Mouse (Mus musculus) kidney, embryonic 15.5 days (tissue): ENCODE data around the gene Qrich1. TPM values are rescaled to one million over a fixed set of nuclear protein-coding genes. Genes with fewer than 3 reads are reported as not detected.

Source experiments
- ATAC-seq: fragments of 200-750 bp; cut with Nextera tagmentation; replicated peaks from 2 replicates; pipeline ENCODE4 v1.8.0; 2017; ENCODE audit warnings: moderate TSS enrichment; ENCODE audit not compliant: low FRiP score
- H3K27ac ChIP-seq: fragments of 300-500 bp; sonication (generic); 2 replicates; pipeline ENCODE4 v1.5.1; 2015; ENCODE audit warnings: mild to moderate bottlenecking, inconsistent platforms
- H3K27me3 ChIP-seq: fragments of 300-500 bp; sonication (generic); 2 replicates; pipeline ENCODE4 v1.6.1; 2015; ENCODE audit warnings: inconsistent platforms
- H3K36me3 ChIP-seq: fragments of 300-500 bp; sonication (generic); 2 replicates; pipeline ENCODE4 v1.6.1; 2015; ENCODE audit warnings: inconsistent platforms
- H3K4me1 ChIP-seq: fragments of 300-500 bp; sonication (generic); 2 replicates; pipeline ENCODE4 v1.6.1; 2015; ENCODE audit warnings: inconsistent platforms
- H3K4me2 ChIP-seq: fragments of 300-500 bp; sonication (generic); 2 replicates; pipeline ENCODE4 v1.6.1; 2015; ENCODE audit warnings: moderate library complexity, mild to moderate bottlenecking, inconsistent platforms
- H3K4me3 ChIP-seq: fragments of 300-500 bp; sonication (generic); replicated peaks from 2 replicates; pipeline ENCODE4 v1.5.1; 2015; ENCODE audit warnings: mild to moderate bottlenecking, inconsistent platforms
- H3K9ac ChIP-seq: fragments of 300-500 bp; sonication (generic); 2 replicates; pipeline ENCODE4 v1.6.1; 2015; ENCODE audit warnings: mild to moderate bottlenecking, inconsistent platforms
- H3K9me3 ChIP-seq: fragments of 300-500 bp; sonication (generic); replicated peaks from 2 replicates; pipeline ENCODE4 v1.6.1; 2016; ENCODE audit warnings: inconsistent platforms
- WGBS: fragments of 180-500 bp; shearing (Covaris S2); methylation state at CpG from one replicate; pipeline ENCODE4 v1.1.7; 2015; ENCODE audit warnings: mixed read lengths; 5-methylcytosine and 5-hydroxymethylcytosine counted together
- polyA plus RNA-seq: library from polyadenylated mRNA; unstranded; fragments of >200 nt; fragmentation: Nextera tagmentation; extraction: Ambion mirVana; gene quantifications from 2 replicates; pipeline ENCODE4 v1.2.1, GENCODE M21; 2015

Qrich1 gene
- polyA plus RNA-seq: 122 and 125 TPM in 2 replicates

DNA sequence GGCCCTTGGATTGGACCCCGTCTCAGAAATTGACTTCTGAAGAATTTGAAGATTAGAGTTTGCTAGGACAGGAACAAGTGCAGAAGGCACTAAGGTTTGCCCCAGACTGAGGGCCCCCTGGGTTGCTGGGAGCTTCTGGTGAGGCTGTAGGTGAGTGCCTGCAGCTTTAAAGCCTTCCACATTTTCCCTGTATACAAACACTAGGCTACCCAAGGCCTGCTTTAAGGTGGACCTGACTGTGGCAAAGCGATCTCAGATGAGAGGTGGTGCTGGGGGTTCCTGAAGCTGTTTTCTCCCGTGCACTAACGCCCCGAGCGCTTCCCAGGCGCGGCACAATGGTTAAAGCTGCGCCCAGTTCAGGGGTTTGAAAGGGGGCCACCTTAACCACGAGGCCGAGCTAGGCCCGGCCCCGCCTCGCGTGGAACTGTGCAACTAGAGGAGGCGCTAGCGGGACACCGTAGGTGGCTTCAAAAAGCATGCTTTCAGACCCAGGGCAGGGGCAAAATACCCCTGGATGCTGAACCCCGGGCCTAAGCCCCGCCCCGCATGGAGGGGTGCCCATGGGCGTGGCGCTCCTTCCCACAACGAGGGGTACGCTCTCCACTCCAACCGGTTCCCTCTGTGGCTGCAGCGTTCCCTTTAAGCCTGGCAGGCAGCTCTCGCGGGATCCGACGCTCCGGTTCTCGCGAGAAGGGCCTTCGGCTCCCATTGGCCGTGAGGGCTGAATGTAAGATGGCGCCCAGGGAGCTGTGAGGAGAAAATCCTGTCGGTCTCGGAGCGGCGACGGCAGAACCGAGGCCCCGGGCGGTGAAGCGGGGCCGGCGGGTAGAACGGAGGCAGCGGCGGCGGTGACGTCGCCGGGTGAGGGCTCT lies at the start of gene Qrich1:
Qrich1 (plus strand) TSS at position 427 of the 872 bp plus-strand sequence.
- 1% methylated on average over 55 of the region's 55 CpGs for WGBS
- Histone ChIP-seq H3K36me3 (peaks cover 50% of the 10 kb centered on the region), H3K4me1 (peaks cover 24% of the 10 kb centered on the region), H3K27me3 (no peaks in the 10 kb centered on the region), H3K9ac (peak within 1 kb of the TSS; percentile 96), H3K9me3 (no peaks in the 10 kb centered on the region), H3K27ac (peak within 1 kb of the TSS; percentile 99), H3K4me2 (peak within 1 kb of the TSS; percentile 85), H3K4me3 (peak within 1 kb of the TSS; percentile 99)
- peak; percentile 95 for ATAC-seq

DNA sequence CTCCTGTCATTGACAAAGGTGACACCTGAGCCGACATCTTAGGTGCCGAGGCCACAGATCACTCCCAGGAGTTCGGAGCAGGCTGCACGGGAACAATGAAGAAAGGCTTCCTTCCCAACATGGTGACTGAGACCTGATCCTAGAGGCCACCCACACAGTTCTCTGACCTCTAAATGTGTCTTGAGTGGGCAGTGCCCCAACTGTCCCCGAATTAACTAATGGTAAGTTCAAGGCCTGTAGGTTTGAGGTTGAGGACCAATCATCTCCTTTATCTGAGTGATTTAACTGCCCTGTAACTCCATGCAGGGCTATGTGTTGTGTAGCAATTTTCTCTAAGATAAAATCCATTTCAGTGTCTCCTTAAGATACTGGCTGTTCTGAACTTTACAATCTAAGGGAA lies 47.2 kb upstream of the Qrich1 start:
- ATAC-seq: no peak
- H3K4me1 ChIP-seq: no peaks in the 10 kb centered on the region
- H3K27ac ChIP-seq: no peak overlapping the region
- 29% methylated on average over 5 of the region's 5 CpGs for WGBS
- H3K27me3 ChIP-seq: no peaks in the 10 kb centered on the region
- no peak overlapping the region for H3K4me3 ChIP-seq
- H3K9ac ChIP-seq: no peak overlapping the region
- peaks cover 32% of the 10 kb centered on the region for H3K36me3 ChIP-seq
- H3K9me3 ChIP-seq: no peaks in the 10 kb centered on the region
- H3K4me2 ChIP-seq: no peak overlapping the region

DNA sequence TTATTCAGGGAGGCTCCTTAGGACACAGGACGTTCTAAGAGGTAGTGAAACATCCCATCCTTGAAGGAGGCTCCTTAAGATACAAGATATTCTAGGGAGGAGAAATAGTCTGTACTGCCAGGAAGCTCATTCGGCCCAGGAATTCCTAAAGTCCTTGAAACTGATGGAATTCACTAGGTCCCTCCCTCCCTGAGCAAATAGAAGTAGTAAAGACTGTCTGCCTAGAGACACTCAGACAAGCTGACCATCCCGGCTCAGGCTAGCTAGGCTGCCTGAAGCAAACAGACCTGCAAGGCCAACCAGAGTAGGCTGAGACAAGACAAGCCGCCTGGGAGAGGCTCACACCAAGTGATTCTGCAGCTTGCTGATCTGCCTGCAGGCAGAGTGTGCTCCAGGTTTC lies 46.8 kb upstream of the Qrich1 start:
- Histone ChIP-seq H3K4me1 (no peaks in the 10 kb centered on the region), H3K4me3 (no peak overlapping the region), H3K27me3 (no peaks in the 10 kb centered on the region), H3K4me2 (no peak overlapping the region), H3K9me3 (no peaks in the 10 kb centered on the region), H3K36me3 (peaks cover 28% of the 10 kb centered on the region), H3K27ac (no peak overlapping the region), H3K9ac (no peak overlapping the region)
- no peak for ATAC-seq
- 51% methylated on average over 4 of the region's 4 CpGs for WGBS

DNA sequence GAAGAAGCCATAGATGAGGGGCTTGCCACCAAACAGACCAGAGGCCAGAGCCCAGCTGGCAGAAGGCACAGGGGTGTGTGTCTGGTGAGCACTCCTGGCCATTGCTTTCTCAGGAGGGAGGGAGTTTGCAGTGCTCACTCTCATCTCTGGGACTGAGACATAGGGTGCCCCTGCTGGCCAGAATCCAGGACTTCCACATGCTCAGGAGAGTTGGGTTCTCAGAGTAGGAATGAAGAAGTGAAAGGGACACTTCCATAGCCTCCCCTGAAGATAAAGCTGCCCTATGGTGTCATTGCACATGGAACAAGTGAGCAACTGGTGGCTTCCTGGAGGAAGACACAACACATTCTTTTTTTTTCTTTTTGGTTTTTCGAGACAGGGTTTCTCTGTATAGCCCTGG lies 42.1 kb upstream of the Qrich1 start:
- no peaks in the 10 kb centered on the region for H3K27me3 ChIP-seq
- H3K36me3 ChIP-seq: no peaks in the 10 kb centered on the region
- no peak overlapping the region for H3K4me2 ChIP-seq
- H3K4me3 ChIP-seq: no peak overlapping the region
- no peak overlapping the region for H3K9ac ChIP-seq
- 73% methylated on average over 1 of the region's 1 CpGs for WGBS
- ATAC-seq: no peak
- H3K9me3 ChIP-seq: no peaks in the 10 kb centered on the region
- H3K4me1 ChIP-seq: peaks cover 10% of the 10 kb centered on the region
- H3K27ac ChIP-seq: no peak overlapping the region

DNA sequence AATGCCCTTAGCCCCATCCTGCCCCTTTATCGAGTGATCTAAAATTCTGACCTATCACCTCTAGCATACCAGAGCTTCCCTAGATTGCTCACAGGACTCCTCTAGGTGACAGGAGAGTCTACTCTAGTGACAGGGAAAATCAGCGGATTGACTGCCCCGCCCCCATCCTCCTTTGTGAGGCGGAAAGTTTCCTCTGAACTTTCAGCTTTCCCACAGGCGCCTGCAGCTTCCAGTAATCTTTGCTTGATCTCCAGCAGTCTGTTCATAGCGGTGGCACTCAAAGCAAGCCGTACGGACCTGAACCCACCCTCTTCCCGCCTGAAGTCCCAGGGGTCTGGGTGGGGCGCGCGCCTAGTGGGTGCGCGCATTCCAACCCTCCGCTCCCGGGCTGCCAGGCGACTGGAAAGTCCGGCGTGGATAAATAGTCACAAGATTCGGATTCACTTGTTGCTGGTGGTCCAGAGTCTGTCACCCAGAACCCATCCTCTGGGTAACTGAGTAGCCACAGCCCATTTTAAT lies 37.9 kb upstream of the Qrich1 start:
- WGBS: under 1% methylated on average over 20 of the region's 20 CpGs
- ATAC-seq: peak; percentile 83

DNA sequence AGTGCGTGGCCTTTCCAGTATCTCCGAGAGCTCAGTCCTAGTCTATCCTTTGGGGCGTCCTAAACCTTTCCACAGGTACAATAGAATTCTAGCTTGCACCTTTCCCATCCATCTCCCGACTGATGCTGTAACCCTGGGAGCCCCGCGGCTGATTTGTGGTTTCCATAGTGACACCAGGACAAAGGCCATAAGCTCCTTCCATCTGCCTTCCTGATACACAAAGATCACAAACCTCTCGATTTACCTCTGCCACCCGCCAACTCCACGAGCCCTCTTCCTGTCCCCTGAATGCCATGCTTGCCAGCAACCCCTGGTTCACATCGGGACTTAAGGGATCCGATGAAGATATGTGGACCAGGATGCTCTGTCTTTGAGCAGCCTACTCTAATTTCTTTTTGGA lies 37.4 kb upstream of the Qrich1 start:
- H3K4me2 ChIP-seq: peak overlapping the region; percentile 69
- H3K9me3 ChIP-seq: no peaks in the 10 kb centered on the region
- no peaks in the 10 kb centered on the region for H3K27me3 ChIP-seq
- no peak overlapping the region for H3K9ac ChIP-seq
- 38% methylated on average over 11 of the region's 11 CpGs for WGBS
- peak; percentile 3; the same call in 1 of the 2 replicates for ATAC-seq
- peaks cover 35% of the 10 kb centered on the region for H3K36me3 ChIP-seq
- peaks cover 29% of the 10 kb centered on the region for H3K4me1 ChIP-seq
- H3K4me3 ChIP-seq: peak overlapping the region; percentile 60
- H3K27ac ChIP-seq: peak overlapping the region; percentile 93

More for the DNA sequence above, 37.9 kb upstream of the Qrich1 start:
- Histone ChIP-seq H3K27me3 (no peaks in the 10 kb centered on the region), H3K4me1 (peaks cover 29% of the 10 kb centered on the region), H3K36me3 (peaks cover 30% of the 10 kb centered on the region), H3K4me2 (peak overlapping the region; percentile 69), H3K4me3 (peak overlapping the region; percentile 43), H3K9me3 (no peaks in the 10 kb centered on the region), H3K27ac (peak overlapping the region; percentile 93), H3K9ac (peak overlapping the region; percentile 30; the same call in 1 of the 2 replicates)

DNA sequence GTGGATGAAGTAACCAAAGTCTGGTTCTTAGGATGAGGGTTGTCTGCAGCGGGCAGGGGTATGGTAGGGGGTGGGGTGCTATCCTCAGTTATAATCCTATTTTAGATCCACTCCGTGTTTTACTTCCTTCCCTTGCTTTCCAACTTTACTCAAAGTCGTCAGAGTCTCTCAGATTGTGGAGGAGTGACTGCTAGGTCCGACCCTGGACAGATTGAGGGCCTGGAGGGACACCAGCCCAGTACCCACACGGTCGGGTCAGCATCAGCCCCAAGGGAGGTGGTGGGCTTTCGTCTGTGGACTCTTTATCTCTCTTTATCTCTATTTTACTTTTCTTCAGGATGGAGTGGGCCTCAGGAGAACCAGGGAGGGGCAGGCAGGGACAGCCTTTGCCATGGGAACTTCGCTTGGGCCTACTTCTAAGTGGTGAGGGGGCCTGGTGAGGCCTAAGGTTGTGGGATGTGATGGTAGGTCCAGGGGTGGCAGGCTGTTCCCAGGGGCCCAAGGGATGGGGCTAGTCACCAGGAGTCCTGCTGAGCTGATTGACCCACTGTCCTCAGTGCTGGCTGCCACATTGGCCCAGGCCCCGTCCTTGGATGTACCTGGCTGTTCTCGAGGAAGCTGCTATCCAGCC lies 36.8 kb upstream of the Qrich1 start, which contains the start of gene Lamb2:
Lamb2 (plus strand) TSS at position 16 of the 631 bp plus-strand sequence.
- peak within 1 kb of the TSS; percentile 60 for H3K4me3 ChIP-seq
- peak within 1 kb of the TSS; percentile 55 for H3K9ac ChIP-seq
- H3K9me3 ChIP-seq: no peaks in the 10 kb centered on the region
- WGBS: 6% methylated on average over 10 of the region's 10 CpGs
- peak within 1 kb of the TSS; percentile 69 for H3K4me2 ChIP-seq
- H3K36me3 ChIP-seq: peaks cover 41% of the 10 kb centered on the region
- peaks cover 29% of the 10 kb centered on the region for H3K4me1 ChIP-seq
- no peaks in the 10 kb centered on the region for H3K27me3 ChIP-seq
- peak; percentile 70 for ATAC-seq
- peak within 1 kb of the TSS; percentile 93 for H3K27ac ChIP-seq

DNA sequence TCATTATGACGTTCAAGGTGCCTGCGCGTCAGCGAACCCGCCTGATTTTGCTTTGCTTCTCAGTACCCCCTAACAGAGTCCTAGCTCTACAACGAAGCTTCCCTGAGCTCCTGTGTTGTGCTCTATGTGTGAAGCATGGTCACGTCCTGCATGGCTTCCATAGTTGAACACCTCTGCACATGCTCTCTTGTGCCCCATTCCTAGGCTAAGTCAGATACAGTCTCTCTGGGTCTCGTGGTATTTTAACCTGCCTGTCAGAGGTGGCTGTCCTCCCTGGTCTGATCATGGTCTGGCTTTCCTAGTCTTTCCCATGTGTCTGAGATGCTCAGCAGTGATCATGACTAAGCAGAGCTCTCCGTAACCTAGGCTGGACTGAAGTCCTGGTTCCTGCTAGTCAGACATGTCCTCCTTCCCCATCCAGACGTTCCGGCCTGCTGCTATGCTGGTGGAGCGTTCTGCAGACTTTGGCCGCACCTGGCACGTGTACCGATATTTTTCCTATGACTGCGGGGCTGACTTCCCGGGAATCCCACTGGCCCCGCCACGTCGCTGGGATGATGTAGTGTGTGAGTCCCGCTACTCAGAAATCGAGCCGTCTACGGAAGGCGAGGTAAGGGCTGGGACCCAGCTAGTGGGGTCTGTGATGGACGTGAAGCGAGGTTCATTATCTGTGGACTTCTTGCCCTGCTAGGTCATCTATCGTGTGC lies 35.6 kb upstream of the Qrich1 start:
- no peak for ATAC-seq
- H3K27ac ChIP-seq: no peak overlapping the region
- peak overlapping the region; percentile 69 for H3K4me2 ChIP-seq
- 91% methylated on average over 28 of the region's 28 CpGs for WGBS
- H3K9ac ChIP-seq: 0 out of 2 replicates have a peak overlapping the region, but pooled peaks have one; percentile 55
- no peaks in the 10 kb centered on the region for H3K9me3 ChIP-seq
- no peaks in the 10 kb centered on the region for H3K27me3 ChIP-seq
- peaks cover 53% of the 10 kb centered on the region for H3K36me3 ChIP-seq
- H3K4me1 ChIP-seq: peaks cover 29% of the 10 kb centered on the region
- H3K4me3 ChIP-seq: peak overlapping the region; percentile 60

DNA sequence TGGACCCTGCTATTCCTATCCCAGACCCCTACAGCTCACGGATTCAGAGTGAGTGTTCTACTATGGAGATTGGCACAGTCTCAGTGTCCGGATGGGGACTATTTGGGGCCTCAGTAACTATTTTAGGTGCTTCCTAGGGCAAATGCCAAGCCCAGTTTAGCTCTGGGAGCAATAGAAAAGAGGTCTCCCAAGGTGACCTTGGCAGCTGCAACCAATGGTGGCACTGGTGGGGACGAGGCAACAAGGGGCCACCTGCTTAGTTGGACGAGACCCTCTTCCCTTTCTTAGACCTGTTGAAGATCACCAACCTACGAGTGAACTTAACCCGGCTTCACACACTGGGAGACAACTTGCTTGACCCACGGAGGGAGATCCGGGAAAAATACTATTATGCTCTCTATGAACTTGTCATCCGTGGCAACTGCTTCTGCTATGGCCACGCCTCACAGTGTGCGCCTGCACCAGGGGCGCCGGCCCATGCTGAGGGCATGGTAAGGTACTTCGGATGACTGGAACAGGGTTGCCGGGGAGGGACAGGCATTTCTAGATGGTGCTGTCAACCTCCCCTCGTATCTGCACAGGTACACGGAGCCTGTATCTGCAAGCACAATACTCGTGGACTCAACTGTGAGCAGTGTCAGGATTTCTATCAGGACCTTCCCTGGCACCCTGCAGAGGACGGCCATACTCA lies 34.9 kb upstream of the Qrich1 start:
- H3K4me3 ChIP-seq: no peak overlapping the region
- H3K27ac ChIP-seq: no peak overlapping the region
- H3K36me3 ChIP-seq: peaks cover 60% of the 10 kb centered on the region
- 92% methylated on average over 19 of the region's 19 CpGs for WGBS
- H3K27me3 ChIP-seq: no peaks in the 10 kb centered on the region
- 0 out of 2 replicates have a peak overlapping the region, but pooled peaks have one; percentile 69 for H3K4me2 ChIP-seq
- H3K9me3 ChIP-seq: no peaks in the 10 kb centered on the region
- no peak overlapping the region for H3K9ac ChIP-seq
- H3K4me1 ChIP-seq: peaks cover 29% of the 10 kb centered on the region
- no peak for ATAC-seq

DNA sequence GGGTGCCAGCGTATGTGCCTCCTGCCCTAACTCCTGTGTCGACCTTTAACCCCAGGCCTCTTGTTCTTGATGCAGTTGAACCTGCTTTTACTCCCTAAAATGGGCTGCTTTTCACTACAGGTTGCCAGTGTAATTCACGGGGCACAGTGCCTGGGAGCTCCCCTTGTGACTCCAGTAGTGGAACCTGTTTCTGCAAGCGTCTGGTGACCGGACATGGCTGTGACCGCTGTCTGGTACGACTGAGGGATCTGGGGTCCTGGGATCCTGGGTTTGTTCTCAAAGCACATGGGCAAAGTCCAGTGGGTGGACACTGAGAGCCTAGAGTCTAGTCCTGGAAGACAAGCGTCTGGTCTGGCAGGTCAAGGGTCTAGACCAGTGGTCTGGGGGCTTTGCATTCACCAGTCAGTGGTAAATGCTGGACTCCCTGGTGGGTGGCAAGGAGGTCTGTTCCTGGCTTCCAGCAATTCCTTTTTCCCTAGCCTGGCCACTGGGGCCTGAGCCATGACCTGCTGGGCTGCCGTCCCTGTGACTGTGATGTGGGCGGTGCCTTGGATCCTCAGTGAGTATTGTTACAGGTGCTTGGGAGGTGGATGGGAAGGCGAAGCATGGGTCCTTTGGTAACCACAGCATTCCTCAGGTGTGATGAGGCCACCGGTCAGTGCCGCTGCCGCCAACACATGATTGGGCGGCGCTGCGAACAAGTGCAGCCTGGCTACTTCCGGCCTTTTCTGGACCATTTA lies 33.4 kb upstream of the Qrich1 start:
- Histone ChIP-seq H3K27ac (no peak overlapping the region), H3K9ac (no peak overlapping the region), H3K4me3 (no peak overlapping the region), H3K9me3 (no peaks in the 10 kb centered on the region), H3K4me2 (no peak overlapping the region), H3K36me3 (peaks cover 75% of the 10 kb centered on the region), H3K27me3 (no peaks in the 10 kb centered on the region), H3K4me1 (peaks cover 26% of the 10 kb centered on the region)
- WGBS: 90% methylated on average over 18 of the region's 18 CpGs
- no peak for ATAC-seq

DNA sequence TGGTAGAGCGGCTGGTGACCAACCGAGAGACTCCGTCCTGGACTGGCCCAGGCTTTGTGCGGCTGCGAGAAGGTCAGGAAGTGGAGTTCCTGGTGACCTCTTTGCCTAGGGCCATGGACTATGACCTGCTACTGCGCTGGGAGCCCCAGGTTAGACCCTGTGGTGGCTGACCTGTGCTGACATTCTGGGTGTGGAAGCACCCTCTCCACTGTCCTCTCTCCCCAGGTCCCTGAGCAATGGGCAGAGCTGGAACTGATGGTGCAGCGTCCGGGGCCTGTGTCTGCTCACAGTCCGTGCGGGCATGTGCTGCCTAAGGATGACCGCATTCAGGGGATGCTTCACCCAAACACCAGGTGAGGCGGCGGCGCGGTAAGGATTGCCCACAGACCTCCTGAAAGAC lies 32.6 kb upstream of the Qrich1 start:
- Histone ChIP-seq H3K4me3 (no peak overlapping the region), H3K36me3 (peaks cover 83% of the 10 kb centered on the region), H3K4me2 (no peak overlapping the region), H3K9me3 (no peaks in the 10 kb centered on the region), H3K9ac (no peak overlapping the region), H3K4me1 (peaks cover 24% of the 10 kb centered on the region), H3K27me3 (no peaks in the 10 kb centered on the region), H3K27ac (no peak overlapping the region)
- ATAC-seq: no peak
- 94% methylated on average over 15 of the region's 15 CpGs for WGBS
